Mouse (Mus musculus) induced T-regulatory cell, adult 2 months (primary cell): Measurements from ENCODE around the gene Szt2.

Experiments used
- DNase-seq: peaks from one replicate; pipeline ENCODE4 v3.0.0-alpha.2; 2012; ENCODE audit warnings: low read depth

The Szt2 gene

GRCm38 (mm10) chr4:118413553-118413952, 4.5 kb upstream of the Szt2 start:
- no peak for DNase-seq

DNA sequence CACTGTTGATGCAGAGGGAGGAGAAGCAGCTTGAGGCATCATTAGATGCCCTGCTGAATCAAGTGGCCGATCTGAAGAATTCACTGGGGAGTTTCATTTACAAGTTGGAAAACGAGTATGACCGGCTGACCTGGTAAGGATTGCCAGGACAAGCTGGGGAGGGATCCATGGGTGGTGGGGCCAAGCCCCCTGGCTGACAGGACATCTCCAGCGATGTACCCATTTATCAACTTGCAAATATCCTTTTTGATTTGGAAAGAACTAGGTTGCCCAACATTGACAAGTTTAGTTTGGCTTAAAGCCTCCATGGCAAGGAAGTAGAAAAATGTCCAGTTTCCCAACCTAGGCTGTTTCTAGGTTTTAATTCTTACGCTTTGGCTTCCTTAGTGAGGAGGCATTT, 1.8 kb upstream of the Szt2 start:
- no peak for DNase-seq

GRCm38 (mm10) chr4:118402701-118403100, 6.4 kb downstream of the Szt2 start:
- no peak for DNase-seq

DNA sequence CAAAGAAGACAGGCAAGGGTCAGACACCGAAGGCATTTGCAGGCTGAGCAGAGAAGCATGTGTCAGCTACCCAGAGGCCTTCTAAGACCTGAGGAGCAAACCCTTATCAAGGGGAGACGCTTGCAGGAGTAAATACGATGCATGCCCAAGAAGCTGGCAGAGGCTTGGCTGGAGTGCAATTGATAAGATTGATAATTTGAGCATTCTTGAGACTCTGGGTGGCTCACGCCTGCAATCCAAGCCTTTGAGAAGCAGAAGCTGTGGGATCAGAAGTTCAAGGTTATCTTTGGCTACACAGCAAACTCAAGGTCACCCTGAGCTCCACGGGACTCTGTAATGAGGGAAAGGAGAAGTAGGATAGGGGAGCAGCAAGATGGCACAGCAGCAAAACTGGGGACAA, 7.2 kb downstream of the Szt2 start:
- no peak for DNase-seq

- no peak for DNase-seq
These were observed 7.7 kb downstream of the Szt2 start for GRCm38 (mm10) chr4:118401421-118401820.

DNA sequence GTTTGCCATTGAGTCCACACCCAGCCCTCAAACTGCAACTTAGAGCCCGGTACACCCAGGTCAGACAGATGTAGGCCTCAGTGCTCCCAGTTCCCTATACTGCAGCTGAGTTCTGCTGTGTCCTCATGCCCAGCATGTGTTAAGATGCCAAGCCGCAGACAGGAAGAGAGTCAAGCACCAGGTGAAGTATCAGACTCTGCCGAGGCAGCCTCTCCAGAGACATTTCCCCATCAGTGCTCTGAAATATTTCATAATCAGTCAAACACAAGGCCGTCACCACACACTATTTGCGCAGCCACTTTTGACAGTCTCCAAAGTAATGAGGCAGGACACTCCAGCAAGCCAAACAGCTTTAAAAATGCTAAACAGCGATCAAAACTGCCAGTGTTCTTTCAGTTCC, 10.7 kb downstream of the Szt2 start:
- no peak for DNase-seq

- no peak for DNase-seq
These were observed 12.6 kb downstream of the Szt2 start for GRCm38 (mm10) chr4:118396433-118396832.

DNA sequence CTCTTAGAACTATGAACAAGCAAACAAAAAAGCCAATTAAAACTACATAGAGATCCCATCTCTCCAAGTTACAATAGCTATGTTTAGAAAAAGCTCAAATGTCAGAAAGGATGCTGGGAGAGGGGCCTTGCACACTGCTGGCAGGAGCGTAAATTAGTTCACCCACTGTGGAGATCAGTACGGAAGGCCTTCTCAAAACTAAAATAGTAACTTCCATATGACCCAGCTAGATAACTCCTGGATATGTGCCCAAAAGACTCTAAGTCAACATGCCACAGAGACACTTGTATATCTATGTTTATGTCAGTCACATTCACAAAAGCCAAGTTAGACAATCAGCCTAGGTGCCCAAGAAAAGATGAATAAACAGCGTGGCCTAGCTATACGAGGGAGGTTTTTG, 13.8 kb downstream of the Szt2 start:
- DNase-seq = no peak

- no peak for DNase-seq
These were observed 14.6 kb downstream of the Szt2 start for GRCm38 (mm10) chr4:118394505-118394904.

DNA sequence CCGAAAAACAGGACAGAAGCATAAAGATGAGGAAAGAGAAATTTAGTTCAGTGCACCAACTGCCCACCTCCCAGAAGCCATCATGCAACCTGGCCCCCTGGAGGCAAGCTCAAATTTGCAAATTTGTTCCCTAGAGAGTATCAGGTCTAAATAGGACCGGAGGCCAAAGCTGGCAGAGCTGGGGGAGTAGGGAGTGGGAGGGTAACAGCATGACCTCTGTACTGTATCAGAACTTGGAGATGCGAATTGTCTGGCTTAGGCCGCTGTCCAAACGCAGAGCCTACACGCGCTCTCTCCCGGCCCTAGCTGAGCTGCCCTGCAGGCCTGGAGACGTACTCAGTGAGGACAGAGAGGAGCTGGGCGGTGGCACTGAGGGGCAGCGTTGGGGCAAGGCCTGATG, 18.9 kb downstream of the Szt2 start:
- no peak for DNase-seq

GRCm38 (mm10) chr4:118387316-118387715, 21.8 kb downstream of the Szt2 start:
- DNase-seq = no peak

GRCm38 (mm10) chr4:118383271-118383670, 25.8 kb downstream of the Szt2 start:
- no peak for DNase-seq

GRCm38 (mm10) chr4:118375999-118376398, 33.1 kb downstream of the Szt2 start:
- no peak for DNase-seq

- DNase-seq = no peak
These were observed 37.3 kb downstream of the Szt2 start for GRCm38 (mm10) chr4:118371822-118372221.

GRCm38 (mm10) chr4:118368616-118369015, 40.5 kb downstream of the Szt2 start:
- no peak for DNase-seq

GRCm38 (mm10) chr4:118367551-118367950, 41.5 kb downstream of the Szt2 start:
- no peak for DNase-seq

GRCm38 (mm10) chr4:118365991-118366390, 43.1 kb downstream of the Szt2 start:
- DNase-seq = no peak

DNA sequence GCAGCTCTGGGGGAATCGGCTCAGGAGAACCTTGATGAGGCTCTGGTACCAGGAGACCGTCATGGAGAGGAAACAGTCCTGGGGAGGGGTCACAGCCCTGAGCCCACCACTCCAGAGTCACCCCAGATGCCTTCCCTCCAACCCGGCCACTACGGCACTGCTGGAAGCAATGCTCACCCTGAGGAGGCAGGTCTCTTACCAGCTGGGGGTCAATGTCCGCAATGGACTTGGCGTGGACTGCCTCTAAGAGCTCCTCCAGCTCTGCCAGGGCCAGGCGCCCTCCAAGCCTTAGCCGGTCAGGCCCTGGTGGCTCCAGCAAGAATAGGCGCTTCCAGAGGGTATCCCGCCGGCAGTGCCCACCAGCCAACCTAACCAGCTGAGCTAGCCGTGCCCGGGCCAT, 44.4 kb downstream of the Szt2 start:
- DNase-seq = no peak

- no peak for DNase-seq
These were observed 45.1 kb downstream of the Szt2 start for GRCm38 (mm10) chr4:118363985-118364384.

- no peak for DNase-seq
These were observed 46.2 kb downstream of the Szt2 start for GRCm38 (mm10) chr4:118362879-118363278.

- no peak for DNase-seq
These were observed 47.6 kb downstream of the Szt2 start for GRCm38 (mm10) chr4:118361451-118361850.

DNA sequence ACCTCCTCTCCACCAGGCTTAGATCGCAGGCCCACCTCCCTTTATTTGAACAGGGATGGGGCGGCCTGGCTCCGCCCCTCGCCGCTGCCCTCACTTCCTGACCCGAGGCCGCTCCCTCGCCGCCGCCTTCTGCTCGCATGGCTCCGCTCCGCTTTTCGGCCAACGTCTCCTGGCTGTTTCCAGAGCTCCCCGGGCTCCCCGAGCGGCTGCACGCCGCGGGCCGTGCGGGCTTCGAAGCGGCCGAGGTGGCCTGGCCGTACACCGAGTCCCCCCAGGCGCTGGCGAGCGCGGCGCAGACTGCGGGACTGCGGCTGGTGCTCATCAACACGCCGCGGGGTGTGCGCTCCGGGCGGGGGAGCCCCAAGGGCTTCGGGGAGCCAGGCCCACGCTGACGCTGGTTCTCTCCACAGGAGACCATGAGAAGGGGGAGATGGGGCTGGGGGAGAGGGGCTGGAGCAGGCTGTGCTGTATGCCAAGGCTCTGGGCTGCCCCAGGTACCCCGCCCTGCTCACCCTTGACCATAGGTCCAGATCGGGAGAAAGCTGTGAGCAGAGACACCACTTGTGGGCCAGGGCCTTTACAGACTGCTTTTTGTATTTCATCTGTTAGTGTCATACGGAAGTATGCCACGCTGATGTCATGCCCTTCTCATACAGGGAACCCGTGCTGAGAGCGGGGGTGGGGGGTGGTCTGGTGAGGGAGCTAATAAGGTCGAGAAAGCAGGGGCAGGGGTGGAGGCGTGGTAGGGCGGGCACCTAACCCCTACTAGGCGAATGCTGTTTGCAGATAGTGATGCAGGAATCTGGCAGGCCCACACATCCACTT, 49.0 kb downstream of the Szt2 start:
- peak; percentile 76 for DNase-seq

- DNase-seq = no peak
These were observed 49.7 kb downstream of the Szt2 start for GRCm38 (mm10) chr4:118359211-118359895.
